Mouse (Mus musculus) kidney, adult 18-20 months (tissue): ENCODE measurements at regions not wholly inside any gene's neighbourhood (a gene's known extent, or its start where the extent isn't known, plus 50 kb on each side); places are given as distances from the start of the nearest gene placed in this dataset.

Source experiments
- DNase-seq: peaks from one replicate; pipeline ENCODE4 v3.0.0; 2021

DNA sequence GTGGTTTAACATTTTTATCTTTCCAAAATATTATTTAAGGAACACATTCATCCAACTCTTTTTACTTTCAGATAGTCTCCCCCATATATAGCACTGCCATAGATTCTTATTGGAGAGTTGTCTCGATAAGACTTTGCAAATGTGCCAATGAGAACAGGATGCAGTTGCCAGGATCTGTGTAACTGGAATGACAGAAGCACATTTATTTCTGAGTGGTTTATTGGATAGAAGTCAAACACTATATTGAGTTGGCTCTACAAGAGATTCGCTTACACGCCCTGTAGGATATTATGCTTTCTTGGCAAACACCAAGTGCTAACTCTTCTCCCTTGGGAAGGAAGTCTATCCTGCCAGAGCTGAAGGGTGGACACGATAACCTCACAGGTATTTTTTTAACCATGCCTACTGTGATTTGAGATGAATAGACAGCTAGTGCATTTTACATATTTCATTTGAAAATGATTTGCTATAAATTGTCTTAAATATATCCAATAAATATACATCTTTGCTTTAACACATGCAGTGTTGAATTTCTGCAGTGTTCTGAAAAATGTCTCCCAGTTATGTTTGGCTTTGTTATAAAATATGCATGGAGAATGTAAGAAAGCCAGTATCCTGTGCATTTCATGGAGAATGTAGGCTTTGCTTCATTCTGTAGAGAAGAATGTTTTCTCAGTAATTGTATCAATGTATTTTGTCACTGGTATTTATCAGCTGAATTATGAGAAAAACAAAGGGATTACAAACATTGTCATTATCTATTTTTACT is 705.8 kb downstream of the Fat4 start:
- no peak for DNase-seq

- DNase-seq = no peak
These were observed 723.2 kb downstream of the Fat4 start for GRCm38 (mm10) chr3:39609937-39610336.

- DNase-seq = no peak
These were observed 725.7 kb downstream of the Fat4 start for GRCm38 (mm10) chr3:39612408-39612807.

GRCm38 (mm10) chr3:39637924-39638323 is 751.2 kb downstream of the Fat4 start:
- no peak for DNase-seq

- DNase-seq = no peak
These were observed 756.5 kb downstream of the Fat4 start for GRCm38 (mm10) chr3:39643194-39643593.

GRCm38 (mm10) chr3:39666817-39667216 is 780.1 kb downstream of the Fat4 start:
- no peak for DNase-seq

DNA sequence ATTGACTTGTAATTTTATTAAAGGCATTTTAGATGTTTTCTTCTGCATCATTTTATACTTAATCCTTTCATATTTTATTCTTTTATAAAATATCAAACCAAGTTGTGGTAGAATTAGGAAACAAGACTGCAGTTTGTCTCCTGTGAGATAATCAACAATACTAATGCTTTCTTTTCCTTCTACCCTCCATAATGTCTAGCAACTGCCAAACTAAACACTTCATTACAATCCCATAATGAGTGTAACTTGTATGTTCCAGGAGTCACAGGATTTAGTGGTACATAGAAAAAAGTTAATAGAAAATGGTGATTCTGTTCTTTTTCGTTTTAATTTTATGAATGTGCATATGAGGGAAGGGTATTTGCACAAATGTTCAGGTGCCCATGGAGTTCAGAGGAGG is 782.4 kb downstream of the Fat4 start:
- DNase-seq = no peak

- DNase-seq = no peak
These were observed 787.3 kb downstream of the Fat4 start for GRCm38 (mm10) chr3:39673997-39674396.

DNA sequence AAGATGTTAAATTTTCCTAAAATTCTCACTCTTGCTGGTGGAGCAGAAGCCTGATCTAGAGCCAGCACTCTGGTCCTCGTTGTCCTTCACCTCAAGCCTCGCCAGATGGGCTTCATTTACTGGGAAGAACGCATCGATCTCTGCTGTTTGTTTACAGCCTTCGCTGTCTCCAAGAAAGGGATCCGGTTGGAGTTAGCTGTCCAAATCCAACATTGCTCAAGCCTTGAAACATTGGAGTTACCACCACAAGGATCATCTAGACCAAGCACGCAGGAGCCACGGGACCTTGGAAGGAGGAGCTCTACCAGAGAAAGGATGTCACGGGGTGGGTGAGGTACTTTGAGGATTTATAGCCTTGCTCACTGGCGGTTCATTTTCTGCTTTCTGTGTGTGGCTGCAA is 788.2 kb downstream of the Fat4 start:
- no peak for DNase-seq

DNA sequence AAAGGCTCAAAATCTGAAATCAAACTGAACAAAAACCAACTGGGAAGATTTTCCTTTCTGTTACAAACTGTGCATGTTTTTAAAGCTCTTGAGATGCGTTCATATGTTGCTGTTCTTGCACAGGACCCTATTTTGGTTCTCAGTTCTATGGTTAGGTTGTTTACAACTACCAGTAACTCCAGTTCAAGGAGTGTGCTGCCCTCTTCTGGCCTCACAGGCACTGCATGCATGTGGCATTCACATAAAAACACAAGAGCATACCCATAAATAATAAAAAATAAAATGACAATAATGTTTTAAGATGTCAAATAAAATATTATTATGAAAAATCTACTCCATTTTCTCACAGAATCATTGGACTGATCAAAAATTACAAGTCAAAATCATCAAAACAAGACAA is 818.9 kb downstream of the Fat4 start:
- DNase-seq = no peak

GRCm38 (mm10) chr3:39712795-39713709 is 818.0 kb upstream of the Intu start:
- DNase-seq = no peak

DNA sequence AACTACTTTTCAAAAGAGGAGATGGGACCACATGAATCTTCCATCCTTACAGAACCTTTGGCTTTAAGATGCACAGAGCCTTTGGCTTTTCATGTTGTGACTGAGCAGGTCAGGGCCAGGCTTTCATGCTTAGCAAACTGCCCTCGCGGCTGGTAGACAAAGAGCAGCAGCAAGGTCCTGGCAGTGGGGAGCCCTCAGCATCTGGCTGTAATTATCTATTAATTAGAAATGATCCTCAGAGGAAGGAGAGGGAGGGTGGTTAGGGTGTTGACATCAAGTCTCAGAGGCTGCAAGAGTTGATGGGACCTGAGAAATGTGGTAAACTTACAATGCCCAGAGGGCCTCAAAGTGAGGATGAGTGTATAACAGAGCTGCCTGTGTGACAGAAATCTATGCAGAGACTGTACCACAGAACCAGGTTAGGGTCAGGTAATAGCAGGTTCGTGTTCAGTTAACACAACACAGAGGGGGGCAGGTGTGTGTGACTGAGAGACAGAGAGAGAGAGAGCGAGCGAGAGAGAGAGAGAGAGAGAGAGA is 817.0 kb upstream of the Intu start:
- no peak for DNase-seq

- DNase-seq = no peak
These were observed 812.0 kb upstream of the Intu start for GRCm38 (mm10) chr3:39718946-39719545.

DNA sequence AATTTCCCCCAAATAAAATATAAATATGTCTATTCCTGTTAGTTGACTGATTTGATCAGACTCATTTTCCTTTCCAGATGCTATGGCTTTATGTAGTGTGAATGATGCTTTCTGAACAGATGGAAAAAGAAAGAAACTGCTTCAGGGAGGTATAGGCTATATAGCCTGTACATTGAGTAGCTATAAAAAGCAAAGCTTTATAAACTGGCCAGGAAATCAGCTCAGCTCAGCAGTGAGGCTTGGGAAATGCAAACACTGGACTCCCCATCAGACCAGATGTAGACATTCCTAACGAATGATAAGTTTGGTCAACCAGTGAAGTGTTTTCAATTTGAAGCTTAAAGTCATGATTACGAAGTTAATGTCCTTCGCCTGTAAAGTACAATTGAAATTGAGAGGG is 805.3 kb upstream of the Intu start:
- DNase-seq = no peak

- DNase-seq = no peak
These were observed 794.4 kb upstream of the Intu start for GRCm38 (mm10) chr3:39736639-39737038.

GRCm38 (mm10) chr3:39745947-39746346 is 785.1 kb upstream of the Intu start:
- no peak for DNase-seq

DNA sequence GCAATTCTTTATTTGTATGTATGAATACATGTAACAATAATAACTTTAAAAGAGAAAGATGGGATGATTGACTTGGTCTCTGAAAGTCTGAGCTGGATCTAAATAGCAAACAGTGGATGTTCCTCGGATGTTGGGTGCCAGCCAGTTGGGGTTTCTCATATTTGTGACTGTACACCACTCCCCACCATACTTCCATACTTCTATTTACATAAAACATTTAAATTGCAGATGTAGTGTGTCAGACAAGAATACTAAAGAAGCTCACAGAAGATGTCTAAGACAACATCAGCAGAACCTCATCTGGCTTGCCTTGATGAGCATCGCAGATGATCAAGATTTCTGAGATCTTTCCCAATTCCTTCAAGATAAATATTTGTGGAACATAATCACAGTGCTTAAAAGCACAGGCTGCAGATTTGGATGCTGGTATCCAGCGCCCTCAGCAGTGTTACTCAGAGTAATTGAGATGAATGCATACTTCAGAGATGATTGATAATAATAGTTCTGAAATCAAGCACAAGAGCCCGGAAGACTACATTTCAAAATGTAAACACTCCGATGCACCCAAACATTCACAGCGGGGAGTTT is 762.0 kb upstream of the Intu start:
- no peak for DNase-seq

- DNase-seq = no peak
These were observed 754.6 kb upstream of the Intu start for GRCm38 (mm10) chr3:39776278-39777039.

- no peak for DNase-seq
These were observed 751.3 kb upstream of the Intu start for GRCm38 (mm10) chr3:39779690-39780218.

- no peak for DNase-seq
These were observed 750.8 kb upstream of the Intu start for GRCm38 (mm10) chr3:39780270-39780669.

- no peak for DNase-seq
These were observed 746.2 kb upstream of the Intu start for GRCm38 (mm10) chr3:39784901-39785300.

- DNase-seq = no peak
These were observed 721.5 kb upstream of the Intu start for GRCm38 (mm10) chr3:39809586-39809985.
